Comparison of ENCODE assay signal across 15 mouse cellular contexts in the genomic region with DNA sequence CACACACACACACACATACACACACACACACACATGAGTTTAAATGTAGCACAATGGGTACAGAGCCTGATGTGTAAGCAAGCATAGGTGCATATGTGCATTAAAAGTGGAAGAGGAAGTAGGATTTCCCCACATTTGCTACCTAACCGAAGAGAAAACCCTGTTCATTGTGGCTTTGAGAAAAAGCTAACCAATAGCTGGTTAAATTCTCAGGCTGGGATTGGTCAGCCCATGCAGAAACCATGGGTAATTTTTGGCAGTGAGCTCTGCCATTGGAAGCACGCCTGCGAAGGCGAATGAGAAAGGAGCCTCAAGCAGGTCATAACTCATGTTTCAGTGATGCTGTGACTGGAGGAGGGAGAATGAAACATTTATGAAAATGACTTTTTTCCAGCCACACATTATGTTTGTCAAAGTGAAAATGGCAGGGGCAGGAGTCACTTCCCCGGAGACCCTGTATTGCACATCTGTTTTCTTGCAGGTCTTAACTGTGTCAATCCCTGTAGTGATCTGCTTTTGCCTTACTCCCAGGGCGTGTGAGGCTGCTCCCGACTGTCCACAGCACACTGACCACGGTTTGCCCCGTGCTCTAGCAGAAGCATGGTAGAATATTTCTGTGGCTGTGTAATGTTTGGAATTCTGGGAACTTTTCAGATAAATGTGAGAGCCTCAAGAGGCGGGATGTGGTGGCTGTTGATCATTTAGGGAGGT.
DNase-seq lines count a peak whose midpoint lies in the region; ATAC-seq lines count a peak whose summit lies in the region.
"Had no signal": no experiment of that assay in that cellular context is flagged by ENCODE, and none has a peak within 500 bp of the region (broad histone marks: within the 10 kb centered on the region; RNA-seq: fewer than 3 reads in every experiment).

No protein-coding gene starts in this region.

- no peak for ATAC-seq in heart, embryonic 15.5 days (replicated peaks; ENCODE audit: insufficient number of reproducible peaks, insufficient read depth, low FRiP score, low read depth)
- ATAC-seq: forebrain, embryonic 16.5 days; midbrain, embryonic 16.5 days had no signal

- WGBS in heart, embryonic 15.5 days: 45% methylated on average over 10 of the region's 10 CpGs

- H3K4me1 ChIP-seq in heart, embryonic 15.5 days (replicated peaks): peaks cover 7% of the 10 kb centered on the region; the same call in 1 of the 2 replicates
- H3K4me1 ChIP-seq: embryonic facial prominence, embryonic 15.5 days; limb, embryonic 12.5 days had no signal

- no peak overlapping the region for H3K9ac ChIP-seq in heart, embryonic 15.5 days
- H3K9ac ChIP-seq: embryonic facial prominence, embryonic 15.5 days; limb, embryonic 12.5 days had no signal

- no peaks in the 10 kb centered on the region; the same call in 1 of the 2 replicates for H3K27me3 ChIP-seq in heart, embryonic 15.5 days
- H3K27me3 ChIP-seq: embryonic facial prominence, embryonic 15.5 days; limb, embryonic 12.5 days had no signal

- no peak overlapping the region for H3K27ac ChIP-seq in heart, embryonic 15.5 days
- H3K27ac ChIP-seq: embryonic facial prominence, embryonic 15.5 days; limb, embryonic 12.5 days had no signal

- H3K9me3 ChIP-seq in heart, embryonic 15.5 days (replicated peaks): no peaks in the 10 kb centered on the region
- H3K9me3 ChIP-seq: embryonic facial prominence, embryonic 15.5 days; limb, embryonic 12.5 days had no signal

- no peaks in the 10 kb centered on the region for H3K36me3 ChIP-seq in heart, embryonic 15.5 days
- H3K36me3 ChIP-seq: embryonic facial prominence, embryonic 15.5 days; limb, embryonic 12.5 days had no signal

- H3K4me2 ChIP-seq in heart, embryonic 15.5 days: peak overlapping the region; percentile 20; the same call in 1 of the 2 replicates
- H3K4me2 ChIP-seq: embryonic facial prominence, embryonic 15.5 days; limb, embryonic 12.5 days had no signal

- no peak for DNase-seq in heart, adult 9 months (ENCODE audit: low spot score in 2 of 2)
- DNase-seq in lung, postnatal 10 days: peak; percentile 40
- DNase-seq in lung, adult 18-20 months: no peak
- peak; percentile 14 for DNase-seq in forelimb bud, embryonic 11.5 days (ENCODE audit: low read depth, low spot score)
- DNase-seq in retina, postnatal 1 day: peak; percentile 23
- no peak for DNase-seq in left cerebral cortex, postnatal 10 days (ENCODE audit: extremely low spot score in 1 of 2, low spot score in 2 of 2)
- DNase-seq: cerebellum, adult 2 months; kidney, adult 8-10 months; lung, postnatal 14 days; spleen, adult 18-20 months had no signal

- intact Hi-C loops in left cerebral cortex, postnatal 10 days (cut with DNase I): no loop called here

- no peak overlapping the region for H3K4me3 ChIP-seq in heart, embryonic 15.5 days
- H3K4me3 ChIP-seq: embryonic facial prominence, embryonic 15.5 days; limb, embryonic 12.5 days had no signal

Comparison
In these comparisons a context has a peak if more than half of its experiments do, and no peak if none do; other contexts are left out.
1. DNase-seq: peak in lung, postnatal 10 days (single experiment), forelimb bud, embryonic 11.5 days (single experiment) and retina, postnatal 1 day (single experiment); none in heart, adult 9 months (0 of 2), lung, adult 18-20 months (0 of 2) and left cerebral cortex, postnatal 10 days (0 of 2).